Mouse (Mus musculus) stomach, postnatal 0 days (tissue): ENCODE data around the gene Sema5a. TPM values are rescaled to one million over a fixed set of nuclear protein-coding genes. Genes with fewer than 3 reads are reported as not detected.

ENCODE experiments used
- ATAC-seq: fragments of 200-750 bp; cut with Nextera tagmentation; 2 replicates; pipeline ENCODE4 v1.8.0; 2017; ENCODE audit not compliant: low FRiP score, low TSS enrichment
- DNase-seq: peaks from one replicate; pipeline ENCODE4 v3.0.0-alpha.2; 2016; ENCODE audit warnings: low spot score
- H3K27ac ChIP-seq: fragments of 300-500 bp; sonication (generic); replicated peaks from 2 replicates; pipeline ENCODE4 v1.5.1; 2014; ENCODE audit warnings: mild to moderate bottlenecking, control low read depth
- H3K27me3 ChIP-seq: fragments of 300-500 bp; sonication (generic); 2 replicates; pipeline ENCODE4 v1.6.1; 2014; ENCODE audit warnings: low read length; ENCODE audit not compliant: control insufficient read depth, insufficient read depth
- H3K36me3 ChIP-seq: fragments of 300-500 bp; sonication (generic); 2 replicates; pipeline ENCODE4 v1.6.1; 2014; ENCODE audit warnings: low read length, mixed read lengths; ENCODE audit not compliant: control insufficient read depth, insufficient read depth
- H3K4me1 ChIP-seq: fragments of 300-500 bp; sonication (generic); replicated peaks from 2 replicates; pipeline ENCODE4 v1.6.1; 2014; ENCODE audit warnings: antibody characterized with exemption; ENCODE audit not compliant: control insufficient read depth, insufficient read depth
- H3K4me2 ChIP-seq: fragments of 300-500 bp; sonication (generic); replicated peaks from 2 replicates; pipeline ENCODE4 v1.6.1; 2014; ENCODE audit warnings: low read depth, mild to moderate bottlenecking, control low read depth, moderate library complexity
- H3K4me3 ChIP-seq: fragments of 300-500 bp; sonication (generic); 2 replicates; pipeline ENCODE4 v1.5.1; 2014; ENCODE audit warnings: low read depth, low read length, control low read depth
- H3K9ac ChIP-seq: fragments of 300-500 bp; sonication (generic); 2 replicates; pipeline ENCODE4 v1.6.1; 2014; ENCODE audit warnings: mild to moderate bottlenecking, low read length, control low read depth, mixed read lengths
- H3K9me3 ChIP-seq: fragments of 300-500 bp; sonication (generic); 2 replicates; pipeline ENCODE4 v1.6.1; 2016; ENCODE audit warnings: low read length; ENCODE audit not compliant: control insufficient read depth
- CTCF ChIP-seq: IDR thresholded peaks from 2 replicates; pipeline ENCODE4 v1.5.1; 2016; ENCODE audit warnings: antibody characterized with exemption, low read depth, mild to moderate bottlenecking, moderate library complexity
- EP300 ChIP-seq: optimal IDR thresholded peaks from 2 replicates; pipeline ENCODE3; 2016; ENCODE audit warnings: antibody characterized with exemption
- WGBS: fragments of 180-500 bp; shearing (Covaris S2); extraction: QIAGEN DNeasy Blood & Tissue Kit; methylation state at CpG from one replicate; pipeline ENCODE4 v1.1.7; 2014; 5-methylcytosine and 5-hydroxymethylcytosine counted together
- polyA plus RNA-seq: library from polyadenylated mRNA; unstranded; fragments of >200 nt; fragmentation: Nextera tagmentation; extraction: Ambion mirVana; gene quantifications from 2 replicates; pipeline ENCODE4 v1.2.1, GENCODE M21; 2015

Sema5a gene
- polyA plus RNA-seq, 1 experiment from 2014 or later, result 5.5 TPM

GRCm38 (mm10) chr15:32244956-32245836 lies 586 bp downstream of the Sema5a start:
- DNase-seq (peak; percentile 41), ATAC-seq (peak; percentile 66)
- Histone ChIP-seq H3K9me3 (no peaks in the 10 kb centered on the region), H3K9ac (peak overlapping the region; percentile 70), H3K4me1 (no peaks in the 10 kb centered on the region), H3K4me3 (peak overlapping the region; percentile 62), H3K27me3 (no peaks in the 10 kb centered on the region), H3K4me2 (peak overlapping the region; percentile 68), H3K36me3 (0 out of 2 replicates have a peak, but pooled peaks cover 4% of the 10 kb centered on the region), H3K27ac (peak overlapping the region; percentile 25)
- WGBS, result under 1% methylated on average over 52 of the region's 52 CpGs
- TF ChIP-seq CTCF (peak; percentile 36), EP300 (no peak)

DNA sequence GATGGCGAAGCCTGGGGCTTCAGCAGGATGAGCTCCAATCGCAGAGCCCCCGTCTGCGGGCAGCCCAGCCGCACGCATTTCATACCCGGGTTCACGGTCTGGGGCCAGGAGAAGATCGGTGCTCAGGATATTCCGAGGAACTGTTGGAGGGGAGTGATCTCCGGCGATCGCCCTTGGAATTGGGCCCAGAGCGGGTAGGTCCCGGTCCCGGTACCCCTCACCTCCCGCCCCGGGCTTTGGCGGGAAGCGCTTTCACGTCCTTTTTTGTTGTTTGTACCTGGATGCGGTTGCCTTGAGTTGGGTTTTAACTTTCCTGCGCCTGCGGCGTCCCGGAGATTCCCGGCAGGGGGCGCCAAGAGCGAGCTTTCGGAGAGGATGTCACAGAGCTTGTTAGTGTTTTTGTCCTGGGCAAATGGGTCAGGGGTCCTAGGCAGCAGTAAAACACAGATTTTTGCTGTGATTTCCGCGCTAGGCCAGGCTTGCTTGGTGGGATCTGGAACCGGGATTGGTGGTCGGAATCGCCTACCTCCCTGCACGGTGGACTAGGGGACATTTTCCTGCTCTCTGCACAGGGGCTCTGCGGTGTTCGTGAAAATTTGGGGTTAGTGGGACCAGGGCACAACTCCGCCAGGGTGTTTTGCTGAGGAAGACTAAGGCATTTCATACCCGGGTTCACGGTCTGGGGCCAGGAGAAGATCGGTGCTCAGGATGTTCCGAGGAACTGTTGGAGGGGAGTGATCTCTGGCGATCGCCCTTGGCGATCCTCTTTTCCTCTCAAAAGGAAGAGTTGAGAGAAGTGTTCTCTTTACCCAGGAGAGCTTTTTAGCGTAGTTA lies 1.4 kb downstream of the Sema5a start:
- Histone ChIP-seq H3K4me1 (no peaks in the 10 kb centered on the region), H3K27ac (peak overlapping the region; percentile 45; the same call in 1 of the 2 replicates), H3K36me3 (0 out of 2 replicates have a peak, but pooled peaks cover under 1% of the 10 kb centered on the region), H3K4me3 (peak overlapping the region; percentile 62), H3K9ac (peak overlapping the region; percentile 70), H3K9me3 (no peaks in the 10 kb centered on the region), H3K27me3 (no peaks in the 10 kb centered on the region), H3K4me2 (peak overlapping the region; percentile 68)
- no peak for TF ChIP-seq EP300
- peak; percentile 84 for TF ChIP-seq CTCF
- DNase-seq (peak; percentile 87), ATAC-seq (peak; percentile 19; the same call in 1 of the 2 replicates)
- under 1% methylated on average over 45 of the region's 47 CpGs for WGBS

GRCm38 (mm10) chr15:32247281-32247680 lies 2.7 kb downstream of the Sema5a start:
- Histone ChIP-seq H3K9ac (no peak overlapping the region), H3K4me1 (no peaks in the 10 kb centered on the region), H3K4me2 (peak overlapping the region; percentile 68), H3K4me3 (peak overlapping the region; percentile 62), H3K27ac (no peak overlapping the region), H3K36me3 (no peaks in the 10 kb centered on the region), H3K27me3 (no peaks in the 10 kb centered on the region), H3K9me3 (no peaks in the 10 kb centered on the region)
- 54% methylated on average over 5 of the region's 5 CpGs for WGBS
- ATAC-seq, result no peak
- no peak for TF ChIP-seq CTCF
- no peak for TF ChIP-seq EP300
- no peak for DNase-seq

- no peak overlapping the region for H3K9ac ChIP-seq
- no peaks in the 10 kb centered on the region; the same call in 1 of the 2 replicates for H3K4me1 ChIP-seq
- no peaks in the 10 kb centered on the region for H3K36me3 ChIP-seq
- DNase-seq (no peak), ATAC-seq (no peak)
- H3K4me3 ChIP-seq, result no peak overlapping the region
- H3K27ac ChIP-seq, result no peak overlapping the region
- H3K9me3 ChIP-seq, result no peaks in the 10 kb centered on the region
- 69% methylated on average over 2 of the region's 2 CpGs for WGBS
- TF ChIP-seq EP300, result no peak
- TF ChIP-seq CTCF, result no peak
- no peaks in the 10 kb centered on the region for H3K27me3 ChIP-seq
- no peak overlapping the region for H3K4me2 ChIP-seq
These were observed 10.2 kb downstream of the Sema5a start for GRCm38 (mm10) chr15:32254806-32255205.

DNA sequence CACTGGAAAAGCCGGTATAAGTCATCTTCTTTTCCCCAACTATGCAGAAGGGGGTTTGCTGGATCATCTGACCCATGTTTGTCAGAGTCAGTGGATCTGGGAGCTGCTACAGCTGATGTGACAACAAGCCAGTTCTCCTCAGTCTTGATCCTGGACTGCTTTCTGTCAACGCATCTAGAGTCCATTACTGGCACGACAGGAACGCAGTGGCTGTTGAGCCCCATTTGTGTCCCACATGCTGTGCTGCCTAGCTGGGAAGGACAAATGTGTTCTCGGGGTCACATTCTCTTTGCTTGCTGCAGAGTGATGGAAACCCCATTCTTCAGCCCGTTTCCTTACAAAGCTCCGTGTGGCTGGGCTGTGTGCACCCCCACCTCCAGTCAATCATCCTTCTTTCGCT lies 12.7 kb downstream of the Sema5a start:
- no peak for DNase-seq
- H3K9me3 ChIP-seq, result no peaks in the 10 kb centered on the region
- H3K36me3 ChIP-seq, result no peaks in the 10 kb centered on the region
- no peaks in the 10 kb centered on the region for H3K27me3 ChIP-seq
- 0 out of 2 replicates have a peak overlapping the region, but pooled peaks have one; percentile 24 for H3K27ac ChIP-seq
- ATAC-seq, result no peak
- H3K9ac ChIP-seq, result no peak overlapping the region
- H3K4me2 ChIP-seq, result 0 out of 2 replicates have a peak overlapping the region, but pooled peaks have one; percentile 29
- TF ChIP-seq CTCF (no peak), EP300 (no peak)
- H3K4me1 ChIP-seq, result no peaks in the 10 kb centered on the region; the same call in 1 of the 2 replicates
- H3K4me3 ChIP-seq, result no peak overlapping the region
- WGBS, result 56% methylated on average over 8 of the region's 8 CpGs
